Mouse (Mus musculus): ENCODE results near the gene Etv5. TPM values are rescaled to one million over a fixed set of nuclear protein-coding genes. Genes with fewer than 3 reads are reported as not detected.
A peak's percentile ranks its signal among the peaks of the same experiment; 100 is the strongest.

Etv5 gene
- polyA plus RNA-seq, 1 experiment from 2014 or later, result 242 TPM

DNA sequence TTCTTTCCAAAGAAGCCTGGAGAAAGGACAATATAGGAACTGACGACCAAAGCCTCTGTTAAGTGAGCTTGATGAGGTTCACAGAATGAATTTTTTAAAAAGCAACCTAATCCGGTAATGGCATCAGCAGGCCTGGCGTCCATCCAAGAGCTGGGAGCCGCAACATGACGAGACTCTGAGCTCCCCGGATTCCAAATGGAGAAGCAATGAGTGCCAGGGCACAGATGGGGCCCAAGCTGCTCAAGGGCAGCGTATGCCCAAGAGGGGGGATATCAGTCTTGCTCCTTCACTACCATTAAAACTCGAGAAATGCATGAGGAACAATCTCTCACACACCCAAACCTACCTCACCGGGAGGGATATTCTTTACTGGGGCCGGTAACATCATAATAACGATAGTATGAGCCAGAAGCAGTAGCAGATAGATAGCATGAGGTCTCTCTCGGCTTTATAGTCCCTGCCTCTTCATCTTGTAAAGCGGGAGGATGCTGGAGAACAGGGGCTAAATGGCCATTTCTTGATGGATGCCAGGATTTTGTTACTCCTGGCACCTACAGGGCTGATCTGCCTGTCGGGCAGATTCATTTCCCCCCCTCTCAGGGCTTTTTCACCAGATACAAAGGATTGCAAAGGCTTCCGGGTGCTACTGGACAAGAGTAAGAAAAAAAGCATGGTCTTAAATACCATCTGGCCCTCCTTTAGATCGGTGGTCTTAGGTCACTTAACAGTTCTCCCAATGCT is 9.1 kb downstream of the Etv5 start:
- H3K4me3 ChIP-seq (ENCODE audit: low read depth, low read length), result no peak overlapping the region
- 46% methylated on average over 16 of the region's 16 CpGs for WGBS
- peaks cover 8% of the 10 kb centered on the region for H3K4me1 ChIP-seq (ENCODE audit: insufficient read depth)
- H3K27ac ChIP-seq (ENCODE audit: low read depth), result peak overlapping the region; percentile 85
- H3K9ac ChIP-seq, result peak overlapping the region; percentile 38; the same call in 1 of the 2 replicates
- no peak for TF ChIP-seq CTCF (IDR thresholded peaks at IDR 0.05; ENCODE audit: low read depth)
- no peaks in the 10 kb centered on the region for H3K27me3 ChIP-seq (ENCODE audit: insufficient read depth, low read length)
- no peaks in the 10 kb centered on the region for H3K9me3 ChIP-seq (ENCODE audit: low read depth, low read length)
- ATAC-seq (ENCODE audit: insufficient read depth), result no peak
- peak overlapping the region; percentile 95 for H3K4me2 ChIP-seq
- DNase-seq, result peak; percentile 73
- peaks cover 51% of the 10 kb centered on the region for H3K36me3 ChIP-seq (ENCODE audit: insufficient read depth)

DNA sequence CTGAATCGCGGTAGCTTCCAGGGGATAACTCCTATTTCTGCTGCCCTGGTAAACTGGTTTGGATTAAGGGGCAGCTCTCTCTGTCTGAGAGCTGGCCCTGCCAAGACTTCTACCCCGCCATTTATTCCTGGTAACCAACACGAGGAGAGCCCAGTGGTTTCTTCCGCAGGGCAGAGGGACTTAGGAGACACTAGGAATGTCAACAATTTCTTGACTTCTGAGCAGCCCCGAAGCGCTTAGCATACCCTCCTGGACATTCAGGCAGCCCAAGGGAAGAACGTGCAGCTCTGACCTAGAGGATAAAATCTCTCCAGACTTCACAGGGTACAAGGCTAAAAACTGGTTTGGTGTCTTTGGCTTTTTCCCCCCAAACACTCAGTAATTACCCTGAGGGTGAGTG is 10.1 kb downstream of the Etv5 start:
- ATAC-seq (ENCODE audit: insufficient read depth) (peak; percentile 15; the same call in 1 of the 2 replicates), DNase-seq (peak; percentile 44)
- TF ChIP-seq CTCF (IDR thresholded peaks at IDR 0.05; ENCODE audit: low read depth), result no peak
- Histone ChIP-seq H3K4me3 (ENCODE audit: low read depth, low read length) (peak overlapping the region; percentile 2; the same call in 1 of the 2 replicates), H3K36me3 (ENCODE audit: insufficient read depth) (peaks cover 54% of the 10 kb centered on the region), H3K4me2 (peak overlapping the region; percentile 95), H3K27me3 (ENCODE audit: insufficient read depth, low read length) (no peaks in the 10 kb centered on the region), H3K4me1 (ENCODE audit: insufficient read depth) (peaks cover 8% of the 10 kb centered on the region), H3K27ac (ENCODE audit: low read depth) (peak overlapping the region; percentile 85), H3K9me3 (ENCODE audit: low read depth, low read length) (no peaks in the 10 kb centered on the region), H3K9ac (peak overlapping the region; percentile 37)
- 14% methylated on average over 8 of the region's 8 CpGs for WGBS

DNA sequence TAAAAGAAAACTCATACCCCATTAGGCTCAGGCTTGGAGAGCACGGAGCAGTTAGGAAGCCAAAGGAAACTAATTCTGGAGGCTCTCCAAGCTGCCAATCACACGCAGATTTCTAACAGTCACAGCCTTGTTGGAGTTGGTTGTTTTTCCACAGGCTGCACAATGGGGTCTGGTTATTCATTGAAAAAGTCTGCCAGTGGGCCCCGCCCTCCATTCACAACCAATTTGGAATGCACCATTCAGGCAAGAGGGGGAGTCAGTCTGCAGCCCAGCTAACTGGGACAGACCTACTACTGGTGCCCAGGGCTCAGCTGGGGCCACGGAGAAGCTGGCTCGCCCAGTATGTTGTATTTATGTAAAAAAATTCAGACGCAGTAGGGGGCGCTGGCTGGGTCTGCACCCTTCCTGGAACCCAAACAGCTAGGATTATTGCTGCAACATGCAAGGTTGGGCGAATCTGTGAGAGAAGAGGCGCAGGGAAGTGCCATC is 10.6 kb downstream of the Etv5 start:
- Histone ChIP-seq H3K9ac (peak overlapping the region; percentile 37), H3K4me1 (ENCODE audit: insufficient read depth) (peaks cover 8% of the 10 kb centered on the region), H3K27ac (ENCODE audit: low read depth) (peak overlapping the region; percentile 85), H3K4me2 (peak overlapping the region; percentile 95), H3K27me3 (ENCODE audit: insufficient read depth, low read length) (no peaks in the 10 kb centered on the region), H3K36me3 (ENCODE audit: insufficient read depth) (peaks cover 59% of the 10 kb centered on the region), H3K4me3 (ENCODE audit: low read depth, low read length) (peak overlapping the region; percentile 2; the same call in 1 of the 2 replicates), H3K9me3 (ENCODE audit: low read depth, low read length) (no peaks in the 10 kb centered on the region)
- ATAC-seq (ENCODE audit: insufficient read depth) (peak; percentile 95), DNase-seq (peak; percentile 95)
- WGBS, result 11% methylated on average over 9 of the region's 9 CpGs
- TF ChIP-seq CTCF (IDR thresholded peaks at IDR 0.05; ENCODE audit: low read depth), result peak; percentile 65

DNA sequence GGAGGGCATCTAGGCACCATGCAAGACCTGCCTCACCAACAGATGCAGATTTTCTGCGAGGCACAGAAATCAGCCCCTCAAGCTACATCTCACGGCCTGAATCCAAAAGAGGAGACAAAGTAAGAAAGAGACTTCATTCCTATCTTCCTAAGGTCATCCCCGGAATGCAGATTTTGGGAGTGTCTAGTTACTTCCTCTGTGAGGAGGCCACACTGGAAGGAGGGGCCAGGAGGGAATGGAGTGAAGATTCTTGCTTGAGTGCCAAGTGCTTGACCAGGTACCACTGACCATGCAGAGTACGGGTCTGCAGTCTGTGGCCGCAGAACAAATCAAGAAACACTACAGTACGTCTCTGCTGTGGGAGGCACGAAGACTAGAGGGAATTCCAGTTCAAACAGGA is 12.7 kb downstream of the Etv5 start:
- H3K27ac ChIP-seq (ENCODE audit: low read depth), result no peak overlapping the region
- H3K4me1 ChIP-seq (ENCODE audit: insufficient read depth), result peaks cover 8% of the 10 kb centered on the region
- ATAC-seq (ENCODE audit: insufficient read depth) (no peak), DNase-seq (no peak)
- no peak overlapping the region for H3K4me2 ChIP-seq
- no peak for TF ChIP-seq CTCF (IDR thresholded peaks at IDR 0.05; ENCODE audit: low read depth)
- 63% methylated on average over 7 of the region's 7 CpGs for WGBS
- no peak overlapping the region for H3K4me3 ChIP-seq (ENCODE audit: low read depth, low read length)
- H3K9ac ChIP-seq, result no peak overlapping the region
- H3K27me3 ChIP-seq (ENCODE audit: insufficient read depth, low read length), result no peaks in the 10 kb centered on the region
- peaks cover 53% of the 10 kb centered on the region for H3K36me3 ChIP-seq (ENCODE audit: insufficient read depth)
- no peaks in the 10 kb centered on the region for H3K9me3 ChIP-seq (ENCODE audit: low read depth, low read length)

DNA sequence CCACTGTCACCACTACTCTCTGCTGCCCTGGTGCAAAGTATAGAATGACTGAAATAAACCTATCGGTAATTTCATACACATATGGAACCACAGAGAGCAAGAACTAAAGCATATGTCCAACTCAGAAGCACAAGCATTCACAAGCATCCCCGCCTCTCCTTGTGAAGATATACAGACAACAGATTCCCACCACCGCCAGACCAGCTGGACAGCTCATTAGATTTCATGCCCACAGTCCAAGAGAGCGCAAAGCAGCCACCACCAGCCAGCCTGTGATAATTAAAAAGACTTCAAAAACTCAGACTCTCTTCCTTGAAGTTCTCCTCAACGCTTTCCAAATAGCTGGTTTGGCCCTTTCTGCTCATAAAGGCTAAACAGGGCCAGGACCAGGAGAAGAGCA is 17.3 kb downstream of the Etv5 start:
- no peak overlapping the region for H3K4me2 ChIP-seq
- H3K4me3 ChIP-seq (ENCODE audit: low read depth, low read length), result no peak overlapping the region
- H3K4me1 ChIP-seq (ENCODE audit: insufficient read depth), result no peaks in the 10 kb centered on the region
- no peak overlapping the region for H3K27ac ChIP-seq (ENCODE audit: low read depth)
- TF ChIP-seq CTCF (IDR thresholded peaks at IDR 0.05; ENCODE audit: low read depth), result no peak
- H3K36me3 ChIP-seq (ENCODE audit: insufficient read depth), result peaks cover 64% of the 10 kb centered on the region
- H3K9ac ChIP-seq, result no peak overlapping the region
- H3K27me3 ChIP-seq (ENCODE audit: insufficient read depth, low read length), result no peaks in the 10 kb centered on the region
- DNase-seq (no peak), ATAC-seq (ENCODE audit: insufficient read depth) (no peak)
- 76% methylated on average over 5 of the region's 5 CpGs for WGBS
- H3K9me3 ChIP-seq (ENCODE audit: low read depth, low read length), result no peaks in the 10 kb centered on the region

DNA sequence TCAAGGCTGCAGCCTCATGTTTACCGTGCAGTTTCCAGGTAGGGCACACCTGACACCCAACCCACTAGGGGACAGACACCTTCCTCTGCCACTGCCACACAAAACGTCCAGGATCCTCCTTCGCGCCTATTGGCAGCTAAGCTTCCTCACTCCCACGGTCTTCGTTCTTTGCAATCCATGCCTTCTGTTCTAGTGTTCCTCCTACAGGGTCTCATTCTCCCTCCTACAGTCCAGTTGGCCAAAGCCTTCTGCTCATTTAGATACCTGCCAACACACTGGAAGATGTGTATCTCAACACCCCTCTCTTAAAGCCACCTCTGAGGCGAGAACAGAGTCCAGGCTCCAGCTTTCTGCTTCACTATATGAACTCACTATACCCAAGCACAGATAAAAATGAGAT is 21.6 kb downstream of the Etv5 start:
- ATAC-seq (ENCODE audit: insufficient read depth), result no peak
- H3K9me3 ChIP-seq (ENCODE audit: low read depth, low read length), result no peaks in the 10 kb centered on the region
- peaks cover 53% of the 10 kb centered on the region for H3K36me3 ChIP-seq (ENCODE audit: insufficient read depth)
- H3K27ac ChIP-seq (ENCODE audit: low read depth), result no peak overlapping the region
- no peaks in the 10 kb centered on the region for H3K27me3 ChIP-seq (ENCODE audit: insufficient read depth, low read length)
- H3K4me2 ChIP-seq, result no peak overlapping the region
- WGBS, result 87% methylated on average over 7 of the region's 7 CpGs
- 0 out of 2 replicates have a peak, but pooled peaks cover 5% of the 10 kb centered on the region for H3K4me1 ChIP-seq (ENCODE audit: insufficient read depth)
- no peak for DNase-seq
- no peak overlapping the region for H3K4me3 ChIP-seq (ENCODE audit: low read depth, low read length)
- TF ChIP-seq CTCF (IDR thresholded peaks at IDR 0.05; ENCODE audit: low read depth), result no peak
- no peak overlapping the region for H3K9ac ChIP-seq

DNA sequence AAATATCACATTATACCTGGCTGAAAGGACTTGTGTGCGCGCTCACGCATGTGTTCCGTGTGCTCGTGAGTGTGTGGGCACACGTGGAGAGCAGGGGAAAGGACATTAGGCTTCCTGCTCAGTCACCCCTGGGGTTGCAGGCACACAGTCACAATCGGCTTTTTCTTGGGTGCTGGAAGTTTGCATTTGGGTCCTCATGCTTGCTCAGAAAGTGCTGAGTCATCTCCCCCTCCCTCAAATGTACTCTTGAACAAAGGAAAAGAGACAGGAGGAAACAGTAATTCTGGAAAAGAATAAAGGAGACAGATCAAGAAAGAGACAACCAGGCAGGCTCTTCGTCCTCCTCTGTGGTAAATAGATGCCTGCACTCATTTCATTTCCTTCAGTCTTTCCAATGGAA is 22.5 kb downstream of the Etv5 start:
- no peak for TF ChIP-seq CTCF (IDR thresholded peaks at IDR 0.05; ENCODE audit: low read depth)
- ATAC-seq (ENCODE audit: insufficient read depth), result no peak
- no peak overlapping the region for H3K27ac ChIP-seq (ENCODE audit: low read depth)

More for the DNA sequence above, 22.5 kb downstream of the Etv5 start:
- no peaks in the 10 kb centered on the region for H3K27me3 ChIP-seq (ENCODE audit: insufficient read depth, low read length)
- no peak overlapping the region for H3K9ac ChIP-seq
- H3K36me3 ChIP-seq (ENCODE audit: insufficient read depth), result peaks cover 53% of the 10 kb centered on the region
- 0 out of 2 replicates have a peak, but pooled peaks cover 5% of the 10 kb centered on the region for H3K4me1 ChIP-seq (ENCODE audit: insufficient read depth)
- no peak for DNase-seq
- no peak overlapping the region for H3K4me3 ChIP-seq (ENCODE audit: low read depth, low read length)
- H3K9me3 ChIP-seq (ENCODE audit: low read depth, low read length), result no peaks in the 10 kb centered on the region
- 75% methylated on average over 8 of the region's 8 CpGs for WGBS
- no peak overlapping the region for H3K4me2 ChIP-seq
